Mouse (Mus musculus): ENCODE results near the gene Top2a. TPM values are rescaled to one million over a fixed set of nuclear protein-coding genes. Genes with fewer than 3 reads are reported as not detected.
A peak's percentile ranks its signal among the peaks of the same experiment; 100 is the strongest.

The Top2a gene
- polyA plus RNA-seq, 1 experiment from 2014 or later, result 339 TPM

DNA sequence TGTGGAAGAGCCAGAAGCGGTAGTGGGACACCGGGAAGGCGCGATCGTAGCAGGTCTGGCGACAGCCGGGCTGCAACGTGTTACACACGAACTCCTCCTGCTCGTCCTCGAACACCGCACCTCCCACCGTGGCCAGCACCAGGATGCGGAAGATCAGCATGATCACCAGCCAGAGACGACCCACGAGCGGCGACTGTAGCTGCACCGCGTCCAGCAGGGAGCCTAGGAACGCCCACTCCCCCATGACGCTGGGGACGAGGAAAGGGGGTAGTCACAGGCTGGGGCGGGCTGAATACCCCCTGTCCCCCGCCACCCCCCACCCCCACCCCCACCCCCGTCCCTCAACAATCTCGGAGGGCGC, 41.2 kb downstream of the Top2a start, which contains the start of gene Gjd3:
Gene Gjd3 (minus strand): TSS at position 244 of the 361 bp plus-strand sequence.
- WGBS, result 3% methylated on average over 23 of the region's 28 CpGs
- peak within 1 kb of the TSS; percentile 56 for H3K4me3 ChIP-seq (ENCODE audit: low read depth, low read length)
- no peaks in the 10 kb centered on the region for H3K9me3 ChIP-seq (ENCODE audit: control insufficient read depth, low read length)
- peak within 1 kb of the TSS; percentile 75 for H3K27ac ChIP-seq (ENCODE audit: low read depth, low read length)
- peaks cover 3% of the 10 kb centered on the region; the same call in 1 of the 2 replicates for H3K27me3 ChIP-seq (ENCODE audit: control insufficient read depth, insufficient read depth, low read length)
- no peaks in the 10 kb centered on the region for H3K36me3 ChIP-seq (ENCODE audit: control insufficient read depth, insufficient read depth, low read length)
- H3K4me1 ChIP-seq (ENCODE audit: control insufficient read depth, insufficient read depth, low read length), result peaks cover 6% of the 10 kb centered on the region
- DNase-seq (ENCODE audit: low spot score) (no peak), ATAC-seq (ENCODE audit: insufficient read depth, low FRiP score, low TSS enrichment) (peak; percentile 25; the same call in 1 of the 2 replicates)
- peak within 1 kb of the TSS; percentile 69 for H3K9ac ChIP-seq (ENCODE audit: low read length)
- peak within 1 kb of the TSS; percentile 93 for H3K4me2 ChIP-seq (ENCODE audit: low read depth)

DNA sequence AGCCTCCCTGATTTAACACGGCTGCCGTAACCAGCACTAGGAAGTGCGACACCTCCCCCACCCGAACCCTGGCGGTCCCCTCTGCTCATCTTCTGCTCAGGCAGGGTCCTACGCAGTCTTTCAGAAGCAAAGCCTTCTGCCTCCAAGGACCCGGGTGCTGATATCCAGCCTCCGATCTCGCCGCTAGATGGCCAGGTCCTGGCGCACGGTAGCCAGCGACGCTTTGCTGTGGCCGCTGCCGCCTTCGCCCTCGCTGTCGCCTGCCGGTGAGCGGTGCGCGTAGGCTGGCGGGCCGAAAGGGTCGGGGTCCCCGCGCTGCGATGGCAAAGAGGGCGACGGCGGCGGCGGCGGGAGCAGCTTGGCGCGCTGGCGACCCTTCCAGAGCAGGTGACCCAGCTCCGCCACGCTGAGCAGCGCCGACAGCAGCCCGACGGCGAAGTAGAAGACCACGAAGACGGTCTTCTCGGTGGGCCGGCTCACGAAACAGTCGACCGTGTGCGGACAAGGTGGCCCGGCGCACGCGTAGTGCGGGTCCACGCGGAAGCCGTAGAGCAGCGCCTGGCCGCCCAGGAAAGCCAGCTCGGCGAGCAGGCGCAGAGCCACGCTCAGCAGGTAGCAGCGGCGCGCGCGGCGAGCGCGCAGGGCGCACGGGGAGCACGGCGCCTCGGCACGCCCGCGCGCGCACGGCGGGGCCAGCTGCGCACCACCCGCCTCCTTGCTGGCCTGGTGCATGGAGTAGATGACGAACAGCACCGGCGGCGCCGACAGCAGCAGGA, 41.8 kb downstream of the Top2a start:
- WGBS, result under 1% methylated on average over 94 of the region's 94 CpGs
- Histone ChIP-seq H3K27me3 (ENCODE audit: control insufficient read depth, insufficient read depth, low read length) (peaks cover 3% of the 10 kb centered on the region; the same call in 1 of the 2 replicates), H3K4me1 (ENCODE audit: control insufficient read depth, insufficient read depth, low read length) (peaks cover 6% of the 10 kb centered on the region)

DNA sequence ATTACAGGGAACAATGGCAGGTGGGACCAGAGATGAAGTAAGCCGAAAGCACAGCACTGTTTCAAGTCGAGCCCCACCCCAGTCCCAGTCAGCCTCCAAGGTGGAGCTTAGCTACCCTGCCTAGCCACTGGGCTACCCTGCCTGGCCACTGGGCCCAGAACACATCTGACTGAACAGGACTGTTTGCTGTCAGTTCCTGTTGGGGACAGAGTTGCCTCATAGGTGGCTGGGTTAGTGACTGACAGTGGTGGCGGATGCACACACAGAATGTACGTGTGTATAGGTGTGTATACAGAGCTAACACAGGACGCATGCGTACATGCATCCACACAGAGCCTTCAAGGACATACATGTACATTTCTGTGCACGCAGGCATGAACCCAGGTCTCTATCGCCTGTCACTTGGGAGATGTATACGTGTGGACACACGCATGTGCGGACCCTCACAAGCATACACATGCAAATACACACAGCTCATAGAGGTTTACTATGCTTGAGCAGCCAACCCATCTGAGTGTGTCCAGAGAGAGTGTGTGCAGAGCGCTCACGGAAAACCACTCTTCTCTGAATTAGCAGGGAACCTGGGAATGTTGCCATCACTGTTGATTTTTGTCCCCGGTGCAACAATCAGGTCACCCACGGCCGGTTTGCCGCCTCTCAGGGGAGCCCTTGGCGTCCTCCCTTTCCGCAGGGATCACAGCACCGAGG, 42.5 kb downstream of the Top2a start:
- Histone ChIP-seq H3K9me3 (ENCODE audit: control insufficient read depth, low read length) (no peaks in the 10 kb centered on the region), H3K4me2 (ENCODE audit: low read depth) (peak overlapping the region; percentile 93), H3K27ac (ENCODE audit: low read depth, low read length) (peak overlapping the region; percentile 75), H3K9ac (ENCODE audit: low read length) (peak overlapping the region; percentile 69), H3K4me1 (ENCODE audit: control insufficient read depth, insufficient read depth, low read length) (peaks cover 6% of the 10 kb centered on the region), H3K36me3 (ENCODE audit: control insufficient read depth, insufficient read depth, low read length) (no peaks in the 10 kb centered on the region), H3K27me3 (ENCODE audit: control insufficient read depth, insufficient read depth, low read length) (peaks cover 3% of the 10 kb centered on the region; the same call in 1 of the 2 replicates), H3K4me3 (ENCODE audit: low read depth, low read length) (peak overlapping the region; percentile 56)
- DNase-seq (ENCODE audit: low spot score), result no peak
- no peak for ATAC-seq (ENCODE audit: insufficient read depth, low FRiP score, low TSS enrichment)
- WGBS, result 33% methylated on average over 20 of the region's 20 CpGs

More for the DNA sequence above, 41.8 kb downstream of the Top2a start:
- ATAC-seq (ENCODE audit: insufficient read depth, low FRiP score, low TSS enrichment), result peak; percentile 82
- peak overlapping the region; percentile 69 for H3K9ac ChIP-seq (ENCODE audit: low read length)
- no peaks in the 10 kb centered on the region for H3K36me3 ChIP-seq (ENCODE audit: control insufficient read depth, insufficient read depth, low read length)
- H3K4me3 ChIP-seq (ENCODE audit: low read depth, low read length), result peak overlapping the region; percentile 56
- peak overlapping the region; percentile 93 for H3K4me2 ChIP-seq (ENCODE audit: low read depth)
- H3K9me3 ChIP-seq (ENCODE audit: control insufficient read depth, low read length), result no peaks in the 10 kb centered on the region
- peak overlapping the region; percentile 75 for H3K27ac ChIP-seq (ENCODE audit: low read depth, low read length)
- peak; percentile 86 for DNase-seq (ENCODE audit: low spot score)

- H3K27ac ChIP-seq (ENCODE audit: low read depth, low read length), result no peak overlapping the region
- no peak overlapping the region for H3K4me2 ChIP-seq (ENCODE audit: low read depth)
- 85% methylated on average over 4 of the region's 5 CpGs for WGBS
- H3K4me3 ChIP-seq (ENCODE audit: low read depth, low read length), result no peak overlapping the region
- H3K4me1 ChIP-seq (ENCODE audit: control insufficient read depth, insufficient read depth, low read length), result peaks cover 6% of the 10 kb centered on the region
- no peak for DNase-seq (ENCODE audit: low spot score)
- peaks cover 3% of the 10 kb centered on the region; the same call in 1 of the 2 replicates for H3K27me3 ChIP-seq (ENCODE audit: control insufficient read depth, insufficient read depth, low read length)
- H3K9me3 ChIP-seq (ENCODE audit: control insufficient read depth, low read length), result no peaks in the 10 kb centered on the region
- H3K9ac ChIP-seq (ENCODE audit: low read length), result no peak overlapping the region
- no peaks in the 10 kb centered on the region for H3K36me3 ChIP-seq (ENCODE audit: control insufficient read depth, insufficient read depth, low read length)
- no peak for ATAC-seq (ENCODE audit: insufficient read depth, low FRiP score, low TSS enrichment)
Observed at GRCm38 (mm10) chr11:98979356-98979755, 44.6 kb downstream of the Top2a start.

GRCm38 (mm10) chr11:98978526-98979148, 45.4 kb downstream of the Top2a start:
- DNase-seq (ENCODE audit: low spot score) (no peak), ATAC-seq (ENCODE audit: insufficient read depth, low FRiP score, low TSS enrichment) (no peak)
- no peak overlapping the region for H3K27ac ChIP-seq (ENCODE audit: low read depth, low read length)
- no peak overlapping the region for H3K4me3 ChIP-seq (ENCODE audit: low read depth, low read length)
- H3K27me3 ChIP-seq (ENCODE audit: control insufficient read depth, insufficient read depth, low read length), result peaks cover 3% of the 10 kb centered on the region; the same call in 1 of the 2 replicates
- peak overlapping the region; percentile 7; the same call in 1 of the 2 replicates for H3K9ac ChIP-seq (ENCODE audit: low read length)
- H3K9me3 ChIP-seq (ENCODE audit: control insufficient read depth, low read length), result no peaks in the 10 kb centered on the region
- 54% methylated on average over 15 of the region's 15 CpGs for WGBS
- H3K36me3 ChIP-seq (ENCODE audit: control insufficient read depth, insufficient read depth, low read length), result peaks cover 4% of the 10 kb centered on the region; the same call in 1 of the 2 replicates
- H3K4me2 ChIP-seq (ENCODE audit: low read depth), result no peak overlapping the region
- peaks cover 6% of the 10 kb centered on the region for H3K4me1 ChIP-seq (ENCODE audit: control insufficient read depth, insufficient read depth, low read length)

DNA sequence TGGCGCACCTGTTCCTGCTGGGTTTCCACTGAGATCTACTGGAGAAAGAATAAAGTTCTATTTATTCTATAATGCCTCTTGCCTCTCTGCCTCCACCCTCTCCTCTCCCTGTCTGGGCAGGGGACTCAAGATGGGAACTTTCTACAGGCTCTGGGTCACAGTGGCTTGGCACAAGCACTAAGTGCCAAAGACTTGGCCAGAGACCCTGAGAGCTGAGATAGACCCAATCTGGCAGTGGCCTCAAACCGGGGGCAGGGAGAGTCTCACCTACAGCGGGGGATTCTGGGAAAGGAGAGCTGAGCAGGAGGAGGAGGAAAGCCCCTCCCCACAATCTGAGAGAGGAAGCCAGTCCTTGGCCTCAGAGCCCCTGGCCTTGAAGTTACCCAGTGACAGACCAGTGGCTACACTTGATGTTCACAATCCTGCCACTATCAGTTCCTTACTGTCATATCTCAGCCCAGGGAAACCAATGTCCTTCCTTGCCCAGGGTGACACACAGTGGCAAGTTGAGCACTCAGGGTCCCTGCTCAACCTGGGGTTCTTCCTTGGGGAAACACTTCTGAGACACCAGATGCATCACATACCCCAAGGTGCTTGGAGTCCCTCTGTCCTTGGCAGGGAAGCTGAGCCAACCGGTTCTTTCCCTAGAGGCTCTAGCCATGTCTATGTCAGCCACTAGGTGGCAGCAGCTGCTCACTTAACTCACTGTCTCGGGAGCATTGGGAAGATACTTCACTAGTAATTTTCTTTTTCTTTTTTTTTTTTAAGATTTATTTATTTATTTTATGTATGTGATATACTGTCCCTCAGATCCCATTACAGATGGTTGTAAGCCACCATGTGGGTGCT, 48.9 kb downstream of the Top2a start:
- 52% methylated on average over 5 of the region's 5 CpGs for WGBS
- H3K9me3 ChIP-seq (ENCODE audit: control insufficient read depth, low read length), result no peaks in the 10 kb centered on the region
- no peak for ATAC-seq (ENCODE audit: insufficient read depth, low FRiP score, low TSS enrichment)
- H3K36me3 ChIP-seq (ENCODE audit: control insufficient read depth, insufficient read depth, low read length), result peaks cover 27% of the 10 kb centered on the region
- no peak overlapping the region for H3K9ac ChIP-seq (ENCODE audit: low read length)
- no peak overlapping the region for H3K4me2 ChIP-seq (ENCODE audit: low read depth)
- H3K4me1 ChIP-seq (ENCODE audit: control insufficient read depth, insufficient read depth, low read length), result peaks cover 16% of the 10 kb centered on the region
- no peak overlapping the region; the same call in 1 of the 2 replicates for H3K4me3 ChIP-seq (ENCODE audit: low read depth, low read length)
- peak; percentile 78 for DNase-seq (ENCODE audit: low spot score)
- no peaks in the 10 kb centered on the region for H3K27me3 ChIP-seq (ENCODE audit: control insufficient read depth, insufficient read depth, low read length)
- 0 out of 2 replicates have a peak overlapping the region, but pooled peaks have one; percentile 6 for H3K27ac ChIP-seq (ENCODE audit: low read depth, low read length)

DNA sequence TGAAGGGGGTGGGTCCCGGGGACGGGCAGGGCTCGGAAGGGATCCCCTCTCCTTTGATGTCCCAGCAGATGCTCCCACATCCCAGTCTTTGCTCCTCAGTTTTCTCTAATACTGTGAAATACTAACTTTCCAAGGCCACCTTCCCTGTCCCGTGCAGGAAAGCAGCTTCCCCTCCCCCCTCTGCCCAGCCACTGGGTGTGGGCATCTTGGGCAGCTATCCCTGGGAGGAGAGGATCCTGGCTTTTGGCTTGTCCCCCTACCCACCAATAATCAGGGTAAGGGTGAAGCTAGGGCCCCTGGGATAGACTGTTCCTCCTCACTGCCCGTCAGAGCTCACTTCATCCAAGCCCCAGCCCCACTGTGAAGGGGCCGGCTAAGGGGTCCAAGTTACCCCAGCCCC, 49.8 kb downstream of the Top2a start:
- WGBS, result 76% methylated on average over 6 of the region's 6 CpGs
- Histone ChIP-seq H3K27ac (ENCODE audit: low read depth, low read length) (no peak overlapping the region), H3K9me3 (ENCODE audit: control insufficient read depth, low read length) (no peaks in the 10 kb centered on the region), H3K36me3 (ENCODE audit: control insufficient read depth, insufficient read depth, low read length) (peaks cover 30% of the 10 kb centered on the region), H3K27me3 (ENCODE audit: control insufficient read depth, insufficient read depth, low read length) (no peaks in the 10 kb centered on the region), H3K4me1 (ENCODE audit: control insufficient read depth, insufficient read depth, low read length) (peaks cover 24% of the 10 kb centered on the region), H3K4me3 (ENCODE audit: low read depth, low read length) (no peak overlapping the region), H3K4me2 (ENCODE audit: low read depth) (no peak overlapping the region), H3K9ac (ENCODE audit: low read length) (no peak overlapping the region)
- DNase-seq (ENCODE audit: low spot score), result no peak
- no peak for ATAC-seq (ENCODE audit: insufficient read depth, low FRiP score, low TSS enrichment)

- ATAC-seq (ENCODE audit: insufficient read depth, low FRiP score, low TSS enrichment) (no peak), DNase-seq (ENCODE audit: low spot score) (no peak)
- Histone ChIP-seq H3K27ac (ENCODE audit: low read depth, low read length) (no peak overlapping the region), H3K4me3 (ENCODE audit: low read depth, low read length) (no peak overlapping the region), H3K27me3 (ENCODE audit: control insufficient read depth, insufficient read depth, low read length) (no peaks in the 10 kb centered on the region), H3K9me3 (ENCODE audit: control insufficient read depth, low read length) (no peaks in the 10 kb centered on the region), H3K9ac (ENCODE audit: low read length) (no peak overlapping the region), H3K4me1 (ENCODE audit: control insufficient read depth, insufficient read depth, low read length) (peaks cover 24% of the 10 kb centered on the region), H3K4me2 (ENCODE audit: low read depth) (no peak overlapping the region), H3K36me3 (ENCODE audit: control insufficient read depth, insufficient read depth, low read length) (peaks cover 30% of the 10 kb centered on the region)
- WGBS, result 89% methylated on average over 14 of the region's 14 CpGs
Observed at GRCm38 (mm10) chr11:98973584-98973983, 50.4 kb downstream of the Top2a start.

All from neural tube, embryonic 11.5 days (tissue).